Mouse (Mus musculus) ES-Bruce4 (cell line): ENCODE data around the gene Olfr30. TPM values are rescaled to one million over a fixed set of nuclear protein-coding genes. Genes with fewer than 3 reads are reported as not detected.
"Not testable (repeated sequence)": the region's sequence is repeated elsewhere in the genome, so short reads cannot be mapped to it uniquely, and the experiment has no call there.

Experiments used
- H3K27ac ChIP-seq: 2 replicates; pipeline ENCODE4 v1.5.1; 2012; ENCODE audit warnings: low read length, inconsistent platforms; ENCODE audit not compliant: insufficient read depth
- H3K27me3 ChIP-seq: 2 replicates; pipeline ENCODE4 v1.6.1; 2012; ENCODE audit warnings: mild to moderate bottlenecking, low read length, inconsistent platforms; ENCODE audit not compliant: control insufficient read depth, poor library complexity, insufficient read depth, severe bottlenecking
- H3K36me3 ChIP-seq: 2 replicates; pipeline ENCODE4 v1.6.1; 2012; ENCODE audit warnings: inconsistent platforms, mild to moderate bottlenecking, low read length, moderate library complexity; ENCODE audit not compliant: control insufficient read depth, poor library complexity, insufficient read depth, severe bottlenecking
- H3K4me1 ChIP-seq: one replicate; pipeline ENCODE4 v1.8.1; 2011; ENCODE audit warnings: low read length; ENCODE audit not compliant: control insufficient read depth, insufficient read depth
- H3K4me3 ChIP-seq: 2 replicates; pipeline ENCODE4 v1.5.1; 2011; ENCODE audit warnings: low read depth, mild to moderate bottlenecking, low read length
- H3K9ac ChIP-seq: 2 replicates; pipeline ENCODE4 v1.6.1; 2012; ENCODE audit warnings: low read depth, mild to moderate bottlenecking, inconsistent platforms; ENCODE audit not compliant: poor library complexity, severe bottlenecking
- H3K9me3 ChIP-seq: replicated peaks from 2 replicates; pipeline ENCODE4 v1.6.1; 2012; ENCODE audit warnings: mild to moderate bottlenecking, low read length, inconsistent platforms; ENCODE audit not compliant: control insufficient read depth, poor library complexity, insufficient read depth, severe bottlenecking
- CTCF ChIP-seq: IDR thresholded peaks from one replicate; pipeline ENCODE4 v1.8.1; 2011; ENCODE audit warnings: low read depth, low read length
- EP300 ChIP-seq: IDR thresholded peaks from 2 replicates; pipeline ENCODE4 v1.6.1; 2011; ENCODE audit warnings: low read depth, low read length; ENCODE audit not compliant: insufficient read depth
- POLR2A ChIP-seq: IDR thresholded peaks from one replicate; pipeline ENCODE4 v1.8.1; 2011; ENCODE audit warnings: low read length; ENCODE audit not compliant: insufficient read depth
- polyA plus RNA-seq: library from polyadenylated mRNA; stranded (reverse); fragments of >200 nt; gene quantifications from 2 replicates; pipeline ENCODE4 v1.2.4, GENCODE M21; 2011; ENCODE audit warnings: low read depth; ENCODE audit not compliant: missing spikeins, insufficient read depth, insufficient read length

Olfr30 gene
- polyA plus RNA-seq, result not detected in 2 replicates

DNA sequence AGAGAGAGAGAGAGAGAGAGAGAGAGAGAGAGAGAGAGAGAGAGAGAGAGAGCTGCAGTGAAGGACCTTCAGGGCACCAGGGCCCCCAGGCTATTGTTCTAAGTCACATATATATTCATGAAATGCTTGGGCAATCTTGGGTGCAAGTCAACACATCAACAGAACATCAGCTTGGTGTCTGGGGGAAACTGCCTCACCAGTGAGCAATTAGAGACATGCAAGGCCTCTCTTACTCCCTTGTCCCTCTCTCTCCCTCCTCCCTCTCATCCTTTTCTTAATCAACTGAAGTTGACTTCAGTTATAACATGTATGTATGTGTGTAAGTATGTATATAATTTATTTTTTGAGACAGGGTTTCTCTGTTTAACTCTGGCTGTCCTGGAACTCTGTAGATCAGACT is at the start of gene Olfr30:
Gene Olfr30 (minus strand): TSS at position 101 of the 400 bp plus-strand sequence.
- Histone ChIP-seq H3K9ac (no peak within 1 kb of the TSS), H3K27ac (no peak within 1 kb of the TSS), H3K9me3 (no peaks in the 10 kb centered on the region), H3K4me3 (no peak within 1 kb of the TSS), H3K4me1 (no peaks in the 10 kb centered on the region), H3K27me3 (no peaks in the 10 kb centered on the region; the same call in 1 of the 2 replicates), H3K36me3 (no peaks in the 10 kb centered on the region)
- TF ChIP-seq EP300, result no peak
- TF ChIP-seq POLR2A, result no peak
- no peak for TF ChIP-seq CTCF

DNA sequence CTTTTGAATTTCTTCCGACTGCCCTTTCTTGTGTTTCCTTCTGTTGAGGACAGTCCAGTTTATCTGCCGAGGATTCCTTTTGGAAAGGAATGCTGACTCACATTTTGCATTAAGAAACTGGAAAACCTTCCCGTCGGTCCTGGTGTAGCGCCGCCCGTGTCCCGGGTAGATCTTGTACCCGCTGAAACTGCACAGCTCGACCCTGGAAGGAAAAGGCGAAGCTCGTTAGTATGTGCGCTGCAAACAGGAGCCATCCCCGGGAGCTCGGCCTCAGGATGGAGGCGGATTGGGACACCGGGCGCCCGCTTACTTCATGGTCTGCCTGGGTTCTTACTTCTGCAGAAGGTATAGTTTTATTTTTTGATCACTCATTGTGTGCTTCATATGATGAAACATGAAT is 47.0 kb upstream of the Olfr30 start:
- H3K27ac ChIP-seq, H3K27me3 ChIP-seq, H3K4me3 ChIP-seq, H3K4me1 ChIP-seq, H3K9me3 ChIP-seq, H3K9ac ChIP-seq, H3K36me3 ChIP-seq: not testable (repeated sequence)

DNA sequence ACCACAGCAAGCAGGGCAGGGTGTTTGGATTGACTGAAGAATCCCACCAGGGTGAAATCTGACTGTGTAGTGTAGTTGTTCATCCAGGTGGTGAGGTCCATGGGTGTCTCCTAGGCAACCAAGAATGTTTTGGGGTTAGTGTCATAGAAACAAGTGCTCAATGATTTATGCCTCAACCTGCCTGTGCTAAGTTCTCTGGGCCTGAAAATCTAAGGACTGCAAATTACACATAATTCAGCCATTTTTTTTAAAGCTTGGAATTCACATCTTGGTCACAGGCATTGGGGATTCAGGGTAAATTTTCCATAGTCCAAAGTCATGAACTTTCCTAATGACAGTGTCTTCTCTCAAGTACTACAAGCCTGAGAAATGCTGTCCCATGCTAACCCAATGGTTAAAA is 40.4 kb upstream of the Olfr30 start, which contains the start of gene Olfr331:
Gene Olfr331 (minus strand): TSS at position 101 of the 400 bp plus-strand sequence.
- not testable (repeated sequence) for H3K4me3 ChIP-seq, H3K36me3 ChIP-seq, H3K9ac ChIP-seq, H3K9me3 ChIP-seq, H3K27ac ChIP-seq, H3K27me3 ChIP-seq, H3K4me1 ChIP-seq

DNA sequence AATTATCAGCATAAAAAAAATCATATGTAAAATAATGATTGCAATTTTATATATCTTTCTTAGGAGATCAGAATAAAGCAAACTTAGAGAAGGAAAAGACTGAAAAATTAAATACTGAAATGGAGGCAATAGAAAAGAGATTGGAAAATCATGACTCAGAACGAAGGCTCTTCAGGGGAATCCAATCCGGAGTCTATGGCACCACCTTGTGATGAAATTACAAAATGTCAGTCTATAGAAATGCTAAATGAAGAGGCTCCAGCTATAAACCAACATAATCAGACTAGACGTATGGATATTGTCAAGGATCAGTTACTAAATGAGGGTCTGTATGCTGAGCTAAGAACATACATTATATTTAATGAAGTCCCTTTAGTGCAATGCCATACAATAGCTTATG is 37.2 kb upstream of the Olfr30 start:
- Histone ChIP-seq H3K4me1 (no peaks in the 10 kb centered on the region), H3K36me3 (no peaks in the 10 kb centered on the region), H3K9ac (no peak overlapping the region), H3K9me3 (no peaks in the 10 kb centered on the region; the same call in 1 of the 2 replicates), H3K27me3 (no peaks in the 10 kb centered on the region), H3K4me3 (no peak overlapping the region), H3K27ac (no peak overlapping the region)
- no peak for TF ChIP-seq EP300
- TF ChIP-seq CTCF, result no peak
- TF ChIP-seq POLR2A, result no peak

DNA sequence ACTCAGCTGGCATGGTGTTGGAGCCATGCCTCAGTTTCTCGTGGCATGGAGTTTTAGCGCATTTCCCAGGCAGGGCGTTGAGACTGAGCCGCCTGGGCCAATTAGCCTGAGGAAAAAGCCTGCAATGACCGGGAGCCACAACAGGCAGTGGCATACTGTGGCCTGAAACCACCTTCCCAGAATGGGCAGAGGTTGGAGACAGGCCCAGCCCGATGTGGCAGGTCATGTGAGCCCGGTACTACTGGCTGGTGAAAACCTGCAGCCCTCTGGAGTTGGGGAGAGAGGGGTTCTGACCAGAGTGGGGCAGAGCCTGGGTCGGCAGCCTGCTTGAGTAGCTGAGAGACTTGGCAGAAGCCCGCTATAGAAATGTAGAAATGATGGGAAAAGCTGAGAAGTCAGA is 36.7 kb upstream of the Olfr30 start:
- no peak overlapping the region for H3K4me3 ChIP-seq
- H3K27me3 ChIP-seq, result no peaks in the 10 kb centered on the region
- H3K4me1 ChIP-seq, result no peaks in the 10 kb centered on the region
- no peaks in the 10 kb centered on the region; the same call in 1 of the 2 replicates for H3K9me3 ChIP-seq
- H3K27ac ChIP-seq, result no peak overlapping the region
- no peaks in the 10 kb centered on the region for H3K36me3 ChIP-seq
- H3K9ac ChIP-seq, result no peak overlapping the region
- TF ChIP-seq CTCF, result no peak
- TF ChIP-seq POLR2A, result no peak
- no peak for TF ChIP-seq EP300

DNA sequence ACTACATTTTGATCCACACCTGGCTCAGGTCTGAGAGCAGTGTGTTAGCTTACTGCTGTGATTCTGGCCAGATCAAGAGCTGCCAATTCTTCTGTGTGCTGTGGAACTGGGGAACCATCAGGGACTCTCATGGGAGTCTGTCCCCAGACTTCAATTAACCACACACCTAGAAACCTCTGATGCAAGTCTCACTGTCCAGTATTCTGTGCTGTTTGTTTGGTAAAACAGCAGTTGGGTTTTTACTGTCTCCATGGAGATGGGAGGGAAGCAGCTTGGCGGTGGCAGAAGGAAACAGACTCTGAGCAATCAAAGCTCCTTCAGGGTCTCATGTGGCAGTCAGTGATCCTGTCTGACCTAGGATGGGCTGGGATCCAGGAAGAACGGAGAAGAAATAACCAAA is 30.4 kb upstream of the Olfr30 start, which contains the start of gene Olfr332:
Gene Olfr332 (minus strand): TSS at position 101 of the 400 bp plus-strand sequence.
- Histone ChIP-seq H3K27ac (no peak within 1 kb of the TSS), H3K27me3 (no peaks in the 10 kb centered on the region), H3K9ac (no peak within 1 kb of the TSS), H3K4me1 (no peaks in the 10 kb centered on the region), H3K9me3 (no peaks in the 10 kb centered on the region; the same call in 1 of the 2 replicates), H3K4me3 (no peak within 1 kb of the TSS), H3K36me3 (no peaks in the 10 kb centered on the region)
- TF ChIP-seq EP300 (no peak), POLR2A (no peak), CTCF (no peak)
